Mouse (Mus musculus): Measurements from ENCODE around the gene Snrnp70.

GRCm38 (mm10) chr7:45333431-45333982 lies 62.0 kb downstream of the Snrnp70 start, which contains the start of gene Trpm4:
- TF ChIP-seq CTCF (IDR thresholded peaks at IDR 0.05; ENCODE audit: borderline replicate concordance, insufficient read depth, low read depth, low read length) (no peak), POLR2A (IDR thresholded peaks at IDR 0.05; ENCODE audit: borderline replicate concordance, insufficient read depth, low read length) (peak; percentile 48; the same call in 1 of the 2 replicates)

Data from cerebellum, adult 2 months (tissue).